Mouse (Mus musculus): ENCODE data around the gene Dtx3. TPM values are rescaled to one million over a fixed set of nuclear protein-coding genes. Genes with fewer than 3 reads are reported as not detected.

Gene Dtx3
- polyA plus RNA-seq (2012; rRNA removed) = 465 and 469 TPM in 2 replicates

DNA sequence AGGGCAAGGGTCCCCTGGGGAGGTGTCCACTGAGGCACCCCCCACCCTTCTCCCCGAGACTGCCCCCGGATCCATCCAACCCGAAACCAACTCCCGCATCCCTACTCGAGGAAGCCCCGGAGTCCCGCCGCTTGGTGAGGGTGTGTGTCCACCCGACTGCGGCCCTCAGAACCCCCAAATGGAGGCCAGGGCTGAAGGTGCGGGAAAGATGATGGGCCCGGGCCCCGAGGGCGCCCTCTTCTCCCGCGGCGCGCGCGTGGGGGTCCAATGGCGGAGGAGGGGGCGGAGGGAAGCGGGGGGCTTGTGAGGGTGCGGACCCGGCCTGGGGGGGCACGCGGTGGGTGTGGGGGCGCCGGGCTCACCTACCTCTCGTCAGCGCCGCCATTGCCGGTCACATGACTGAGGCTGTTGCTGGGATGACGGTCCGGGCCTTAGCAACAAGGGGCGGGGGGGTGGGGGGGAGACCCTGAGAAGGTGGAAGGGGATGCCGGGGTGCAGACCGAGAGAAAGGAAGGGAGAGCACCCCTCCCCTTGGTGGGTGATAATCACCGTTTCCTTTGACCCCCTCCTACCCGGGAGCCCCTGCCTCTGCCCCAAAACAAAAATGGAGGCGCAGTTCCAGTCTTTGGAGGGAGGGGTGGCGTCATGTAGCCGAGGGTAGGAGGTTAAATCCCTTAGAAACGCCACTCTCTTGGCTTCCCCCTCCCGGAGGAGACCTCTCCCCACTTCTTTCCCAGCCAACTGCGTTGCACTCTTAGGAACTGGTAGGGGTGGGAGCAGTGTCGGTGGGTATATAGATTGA is at the start of gene Dtx3:
Gene Dtx3 (minus strand): TSS at position 401 of the 802 bp plus-strand sequence.

DNA sequence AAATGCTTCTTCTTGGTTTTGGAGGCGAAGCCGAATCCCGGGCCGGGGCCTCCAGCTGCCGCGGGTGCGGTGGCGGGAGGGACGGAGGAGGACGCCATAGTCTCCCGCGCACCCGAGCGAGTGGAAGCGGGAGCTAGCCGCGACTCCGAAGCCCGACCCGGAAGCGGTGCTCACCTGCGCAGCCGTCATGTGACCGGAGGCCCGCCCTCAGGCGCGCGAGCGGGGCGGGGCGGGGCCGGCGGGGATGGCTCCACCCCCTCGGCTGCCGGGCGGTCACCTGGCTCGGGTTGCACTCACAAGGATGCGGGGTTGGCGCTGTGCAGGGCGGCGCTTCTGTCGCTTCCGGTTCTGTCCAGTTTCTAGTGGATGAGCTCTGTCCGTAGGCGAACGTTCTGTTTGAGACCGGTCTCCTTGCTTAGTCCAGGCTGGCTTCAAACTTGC is 15.9 kb upstream of the Dtx3 start, which contains the start of gene Pip4k2c:
Gene Pip4k2c (minus strand): TSS at position 172 of the 441 bp plus-strand sequence.

DNA sequence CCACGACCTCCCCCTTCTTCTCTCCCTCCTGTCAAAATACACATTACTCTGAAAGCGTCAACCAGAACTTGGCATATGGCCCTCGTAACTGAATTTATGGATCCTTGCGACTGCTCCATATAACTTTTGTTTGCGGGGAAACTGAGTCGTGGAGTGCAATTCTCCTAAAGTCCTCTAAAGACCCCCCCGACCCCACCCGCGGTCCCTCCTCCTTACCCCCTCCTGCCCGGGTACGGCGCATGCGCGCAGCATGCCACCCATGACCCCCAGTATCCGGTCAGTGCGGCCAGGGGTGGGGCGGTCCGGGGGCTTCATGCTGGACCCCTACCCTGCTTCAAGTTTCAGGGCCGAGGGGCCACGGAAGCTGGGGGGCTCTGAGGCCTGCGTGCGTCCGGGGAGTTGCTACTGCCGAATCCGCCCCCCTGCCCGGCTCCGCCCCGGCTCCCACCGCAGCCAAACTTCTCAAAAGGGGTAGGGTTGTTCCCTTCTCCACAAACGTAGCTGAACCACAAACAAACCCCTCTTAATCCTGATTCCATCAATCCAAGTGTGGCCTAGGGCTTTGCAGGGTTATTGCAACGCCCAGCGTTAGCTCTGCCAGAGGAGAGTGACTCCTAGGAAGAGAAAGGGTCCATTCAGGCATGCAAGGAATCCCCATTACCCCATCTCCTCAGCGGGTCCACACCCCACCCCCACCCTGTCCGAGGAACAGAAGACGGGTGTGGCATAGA is 5.7 kb downstream of the Dtx3 start, which contains the start of gene Arhgef25:
Gene Arhgef25 (minus strand): TSS at position 433 of the 731 bp plus-strand sequence.

DNA sequence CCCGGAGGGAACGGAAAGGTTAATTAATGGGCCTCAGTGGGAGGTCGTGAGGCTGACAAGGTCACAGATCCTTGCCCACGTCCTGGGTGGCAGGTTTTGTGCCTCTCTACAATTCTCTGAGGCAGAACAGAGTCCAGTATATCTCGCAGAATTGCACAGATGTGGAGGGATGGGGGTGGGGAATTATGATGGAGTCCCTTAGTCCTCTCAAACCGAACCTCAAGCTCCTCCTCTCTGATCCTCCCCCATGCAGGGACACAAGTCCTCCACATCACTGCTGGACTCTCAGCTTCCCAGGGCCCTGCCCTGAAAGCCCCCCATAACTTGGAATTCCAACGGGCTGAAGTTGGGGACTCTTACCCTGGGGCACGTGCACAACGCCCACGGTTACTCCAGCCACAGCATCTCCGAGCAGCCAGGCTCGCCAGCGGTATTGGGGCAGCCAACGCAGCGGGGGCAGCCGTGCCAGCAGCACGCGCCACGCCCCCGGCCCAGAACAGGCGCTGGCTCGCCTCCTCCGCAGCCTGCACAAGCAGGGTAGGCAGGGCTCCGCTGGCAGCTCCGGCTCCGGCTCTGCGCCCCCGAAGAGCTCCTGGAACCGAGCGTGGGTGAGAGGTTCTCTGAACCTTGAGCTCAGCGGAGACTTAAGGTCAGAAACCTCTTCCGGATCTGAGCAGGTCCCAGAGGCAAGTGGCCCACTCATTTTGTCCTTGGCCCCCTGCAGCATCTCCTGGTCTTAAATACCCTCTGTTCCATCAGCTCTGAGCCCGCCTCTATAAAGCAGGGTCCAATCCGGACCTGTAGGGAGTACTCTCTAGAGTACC is 15.4 kb downstream of the Dtx3 start, which contains the start of gene Slc26a10:
Gene Slc26a10 (minus strand): TSS at position 775 of the 824 bp plus-strand sequence.

DNA sequence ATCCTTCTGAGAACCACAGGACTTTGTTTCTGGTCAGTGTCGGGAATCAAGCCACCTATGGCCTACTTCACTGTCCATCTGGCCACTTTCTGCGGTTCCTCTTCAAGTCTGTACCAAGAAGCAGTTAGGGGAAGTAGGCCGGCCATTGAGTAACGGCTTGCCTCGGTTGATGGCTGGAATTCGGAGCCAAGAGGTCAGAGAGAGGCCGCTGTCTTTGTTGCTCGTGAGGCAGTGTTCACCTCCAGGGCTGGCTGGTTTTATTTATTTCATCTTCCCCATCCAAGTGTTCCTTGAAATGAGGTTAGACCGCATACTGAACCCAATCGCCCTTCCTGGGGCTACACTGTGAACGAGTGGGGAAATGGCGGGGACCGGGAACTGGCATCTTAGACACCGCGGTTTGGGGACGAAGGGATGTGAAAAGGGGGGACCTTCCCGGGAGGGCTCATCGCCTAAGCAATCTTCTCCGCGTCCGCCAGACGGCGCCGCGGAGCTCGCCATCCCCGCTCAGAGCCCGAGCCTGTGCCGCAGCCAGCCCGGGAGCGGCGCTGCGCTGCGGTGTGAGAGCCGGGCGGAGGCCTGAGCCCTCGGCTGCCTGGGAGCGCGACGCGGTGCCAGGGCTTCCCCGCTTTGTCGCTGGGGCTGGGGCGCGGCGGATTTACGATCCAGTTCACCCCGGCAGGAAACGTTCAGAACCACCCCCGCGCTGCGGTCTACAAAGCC is 30.7 kb downstream of the Dtx3 start, which contains the start of gene B4galnt1:
Gene B4galnt1 (plus strand): TSS at position 595 of the 723 bp plus-strand sequence.

Other genes with a start within 250 kb of the Dtx3 start
- 82.1 and 96.5 TPM in 2 replicates for gene Ctdsp2, start 217.0 kb downstream of the Dtx3 start, polyA plus RNA-seq (2012; rRNA removed)
- gene Avil, start 195.0 kb downstream of the Dtx3 start, polyA plus RNA-seq (2012; rRNA removed) = 0.82 and 3.4 TPM in 2 replicates
- gene Tsfm, start 164.9 kb downstream of the Dtx3 start, polyA plus RNA-seq (2012; rRNA removed) = 42.7 and 47.9 TPM in 2 replicates
- gene Mettl1, start 154.3 kb downstream of the Dtx3 start, polyA plus RNA-seq (2012; rRNA removed) = 19.7 and 24.9 TPM in 2 replicates
- 0.32 and 0.84 TPM in 2 replicates for gene Eef1akmt3, start 154.2 kb downstream of the Dtx3 start, polyA plus RNA-seq (2012; rRNA removed)
- gene Cyp27b1, start 147.5 kb downstream of the Dtx3 start, polyA plus RNA-seq (2012; rRNA removed) = 0.63 and 0.72 TPM in 2 replicates
- gene March9, start 135.5 kb downstream of the Dtx3 start, polyA plus RNA-seq (2012; rRNA removed) = 36.2 and 37.4 TPM in 2 replicates
- 1,086 and 1,352 TPM in 2 replicates for gene Cdk4, start 132.2 kb downstream of the Dtx3 start, polyA plus RNA-seq (2012; rRNA removed)
- gene Tspan31, start 125.5 kb downstream of the Dtx3 start, polyA plus RNA-seq (2012; rRNA removed) = 91.2 and 94.6 TPM in 2 replicates
- 89.1 and 97.8 TPM in 2 replicates for gene Agap2, start 120.4 kb downstream of the Dtx3 start, polyA plus RNA-seq (2012; rRNA removed)
- gene Os9, start 74.6 kb downstream of the Dtx3 start, polyA plus RNA-seq (2012; rRNA removed) = 94.0 and 95.8 TPM in 2 replicates
- gene B4galnt1, start 30.5 kb downstream of the Dtx3 start, polyA plus RNA-seq (2012; rRNA removed) = 41.1 and 50.7 TPM in 2 replicates
- 2.4 and 2.8 TPM in 2 replicates for gene Slc26a10, start 15.1 kb downstream of the Dtx3 start, polyA plus RNA-seq (2012; rRNA removed)
- gene Arhgef25, start 5.6 kb downstream of the Dtx3 start, polyA plus RNA-seq (2012; rRNA removed) = 106 and 125 TPM in 2 replicates
- gene Pip4k2c, start 15.9 kb upstream of the Dtx3 start, polyA plus RNA-seq (2012; rRNA removed) = 23.0 and 24.3 TPM in 2 replicates
- gene Kif5a, start 67.6 kb upstream of the Dtx3 start, polyA plus RNA-seq (2012; rRNA removed) = 115 and 116 TPM in 2 replicates
- gene Dctn2, start 70.6 kb upstream of the Dtx3 start, polyA plus RNA-seq (2012; rRNA removed) = 328 and 341 TPM in 2 replicates
- 49.6 and 66.7 TPM in 2 replicates for gene Mbd6, start 93.3 kb upstream of the Dtx3 start, polyA plus RNA-seq (2012; rRNA removed)
- 89.7 and 94.2 TPM in 2 replicates for gene Mars, start 116.1 kb upstream of the Dtx3 start, polyA plus RNA-seq (2012; rRNA removed)
- 1.2 and 1.3 TPM in 2 replicates for gene Arhgap9, start 126.2 kb upstream of the Dtx3 start, polyA plus RNA-seq (2012; rRNA removed)
- 9.4 and 26.2 TPM in 2 replicates for gene Gli1, start 146.2 kb upstream of the Dtx3 start, polyA plus RNA-seq (2012; rRNA removed)
- not detected in 2 replicates for gene Inhbe, start 158.7 kb upstream of the Dtx3 start, polyA plus RNA-seq (2012; rRNA removed)
- not detected in 2 replicates for gene Inhbc, start 174.7 kb upstream of the Dtx3 start, polyA plus RNA-seq (2012; rRNA removed)
- gene R3hdm2, start 184.6 kb upstream of the Dtx3 start, polyA plus RNA-seq (2012; rRNA removed) = 62.5 and 71.6 TPM in 2 replicates